Mouse (Mus musculus): ENCODE data around the gene Zrsr2. TPM values are rescaled to one million over a fixed set of nuclear protein-coding genes. Genes with fewer than 3 reads are reported as not detected.
A peak's percentile ranks its signal among the peaks of the same experiment; 100 is the strongest.

Gene Zrsr2
- 49.4 and 53.4 TPM in 2 replicates for polyA plus RNA-seq (2015; fragmentation: Nextera tagmentation; extraction: Ambion mirVana)

GRCm38 (mm10) chrX:163958467-163958875, at the start of gene Zrsr2:
Zrsr2 (minus strand) TSS chrX:163958661.
- Histone ChIP-seq H3K9ac (peak within 1 kb of the TSS; percentile 80), H3K27me3 (replicated peaks) (no peaks in the 10 kb centered on the region), H3K4me3 (peak within 1 kb of the TSS; percentile 64), H3K4me2 (peak within 1 kb of the TSS; percentile 58), H3K27ac (peak within 1 kb of the TSS; percentile 94), H3K4me1 (peaks cover 5% of the 10 kb centered on the region), H3K36me3 (replicated peaks) (no peaks in the 10 kb centered on the region), H3K9me3 (no peaks in the 10 kb centered on the region)
- 19% methylated on average over 29 of the region's 29 CpGs for WGBS
- ATAC-seq (replicated peaks): peak; percentile 98

GRCm38 (mm10) chrX:164004809-164005208, 46.3 kb upstream of the Zrsr2 start:
- H3K9me3 ChIP-seq: no peaks in the 10 kb centered on the region
- 31% methylated on average over 2 of the region's 2 CpGs for WGBS
- H3K4me1 ChIP-seq: no peaks in the 10 kb centered on the region
- H3K9ac ChIP-seq: no peak overlapping the region
- no peak overlapping the region for H3K4me2 ChIP-seq
- no peaks in the 10 kb centered on the region for H3K36me3 ChIP-seq (replicated peaks)
- H3K27ac ChIP-seq: no peak overlapping the region
- H3K4me3 ChIP-seq: no peak overlapping the region
- peak; percentile 70; the same call in 1 of the 2 replicates for ATAC-seq (replicated peaks)
- H3K27me3 ChIP-seq (replicated peaks): no peaks in the 10 kb centered on the region

- Histone ChIP-seq H3K9me3 (no peaks in the 10 kb centered on the region), H3K27ac (no peak overlapping the region), H3K4me1 (no peaks in the 10 kb centered on the region), H3K27me3 (replicated peaks) (no peaks in the 10 kb centered on the region), H3K9ac (no peak overlapping the region), H3K4me2 (no peak overlapping the region), H3K36me3 (replicated peaks) (no peaks in the 10 kb centered on the region), H3K4me3 (no peak overlapping the region)
- no peak for ATAC-seq (replicated peaks)
- WGBS: 88% methylated on average over 1 of the region's 1 CpGs
Measured at GRCm38 (mm10) chrX:163999848-164000247, 41.4 kb upstream of the Zrsr2 start.

- 84% methylated on average over 3 of the region's 3 CpGs for WGBS
- ATAC-seq (replicated peaks): no peak
- H3K27ac ChIP-seq: no peak overlapping the region
Measured at GRCm38 (mm10) chrX:163996754-163997153, 38.3 kb upstream of the Zrsr2 start.

GRCm38 (mm10) chrX:163987718-163988374, 29.4 kb upstream of the Zrsr2 start:
- Histone ChIP-seq H3K27ac (no peak overlapping the region), H3K9ac (no peak overlapping the region), H3K4me3 (no peak overlapping the region), H3K4me1 (no peaks in the 10 kb centered on the region), H3K4me2 (no peak overlapping the region), H3K27me3 (replicated peaks) (no peaks in the 10 kb centered on the region; the same call in 1 of the 2 replicates), H3K36me3 (replicated peaks) (no peaks in the 10 kb centered on the region), H3K9me3 (no peaks in the 10 kb centered on the region)
- 49% methylated on average over 3 of the region's 3 CpGs for WGBS
- no peak for ATAC-seq (replicated peaks)

More at GRCm38 (mm10) chrX:163996754-163997153, 38.3 kb upstream of the Zrsr2 start:
- Histone ChIP-seq H3K9me3 (no peaks in the 10 kb centered on the region), H3K27me3 (replicated peaks) (no peaks in the 10 kb centered on the region), H3K36me3 (replicated peaks) (no peaks in the 10 kb centered on the region), H3K9ac (no peak overlapping the region), H3K4me3 (no peak overlapping the region), H3K4me1 (no peaks in the 10 kb centered on the region), H3K4me2 (no peak overlapping the region)

- Histone ChIP-seq H3K9ac (no peak overlapping the region), H3K4me3 (no peak overlapping the region), H3K4me1 (no peaks in the 10 kb centered on the region), H3K9me3 (no peaks in the 10 kb centered on the region), H3K27ac (no peak overlapping the region), H3K36me3 (replicated peaks) (no peaks in the 10 kb centered on the region), H3K27me3 (replicated peaks) (peaks cover 2% of the 10 kb centered on the region; the same call in 1 of the 2 replicates), H3K4me2 (no peak overlapping the region)
- 85% methylated on average over 6 of the region's 6 CpGs for WGBS
- no peak for ATAC-seq (replicated peaks)
Measured at GRCm38 (mm10) chrX:163982129-163982528, 23.7 kb upstream of the Zrsr2 start.

- WGBS: 53% methylated on average over 4 of the region's 4 CpGs
- no peak overlapping the region for H3K9ac ChIP-seq
- H3K27ac ChIP-seq: no peak overlapping the region
- no peak for ATAC-seq (replicated peaks)
- no peaks in the 10 kb centered on the region for H3K9me3 ChIP-seq
- H3K4me3 ChIP-seq: no peak overlapping the region
- H3K4me1 ChIP-seq: no peaks in the 10 kb centered on the region
- no peaks in the 10 kb centered on the region for H3K36me3 ChIP-seq (replicated peaks)
- peaks cover 2% of the 10 kb centered on the region; the same call in 1 of the 2 replicates for H3K27me3 ChIP-seq (replicated peaks)
- H3K4me2 ChIP-seq: no peak overlapping the region
Measured at GRCm38 (mm10) chrX:163981500-163981899, 23.0 kb upstream of the Zrsr2 start.

- Histone ChIP-seq H3K27me3 (replicated peaks) (peaks cover 2% of the 10 kb centered on the region; the same call in 1 of the 2 replicates), H3K27ac (no peak overlapping the region), H3K4me3 (no peak overlapping the region), H3K9ac (no peak overlapping the region), H3K36me3 (replicated peaks) (no peaks in the 10 kb centered on the region), H3K4me2 (no peak overlapping the region), H3K4me1 (no peaks in the 10 kb centered on the region), H3K9me3 (no peaks in the 10 kb centered on the region)
- 98% methylated on average over 1 of the region's 1 CpGs for WGBS
- ATAC-seq (replicated peaks): no peak
Measured at GRCm38 (mm10) chrX:163981092-163981491, 22.6 kb upstream of the Zrsr2 start.

GRCm38 (mm10) chrX:163957803-163958466, 526 bp downstream of the Zrsr2 start:
- Histone ChIP-seq H3K4me2 (peak overlapping the region; percentile 58), H3K27ac (peak overlapping the region; percentile 94), H3K9ac (peak overlapping the region; percentile 80), H3K36me3 (replicated peaks) (peaks cover 5% of the 10 kb centered on the region; the same call in 1 of the 2 replicates), H3K4me3 (peak overlapping the region; percentile 64), H3K27me3 (replicated peaks) (no peaks in the 10 kb centered on the region), H3K4me1 (peaks cover 5% of the 10 kb centered on the region), H3K9me3 (no peaks in the 10 kb centered on the region)
- 25% methylated on average over 43 of the region's 67 CpGs for WGBS
- ATAC-seq (replicated peaks): peak; percentile 96

GRCm38 (mm10) chrX:163957381-163957780, 1.1 kb downstream of the Zrsr2 start:
- Histone ChIP-seq H3K9me3 (no peaks in the 10 kb centered on the region), H3K4me2 (peak overlapping the region; percentile 58), H3K4me1 (peaks cover 5% of the 10 kb centered on the region), H3K27me3 (replicated peaks) (no peaks in the 10 kb centered on the region), H3K27ac (0 out of 2 replicates have a peak overlapping the region, but pooled peaks have one; percentile 94), H3K36me3 (replicated peaks) (peaks cover 5% of the 10 kb centered on the region; the same call in 1 of the 2 replicates), H3K9ac (peak overlapping the region; percentile 80; the same call in 1 of the 2 replicates), H3K4me3 (peak overlapping the region; percentile 64)
- 37% methylated on average over 12 of the region's 12 CpGs for WGBS
- ATAC-seq (replicated peaks): peak; percentile 21

GRCm38 (mm10) chrX:163951618-163952017, 6.8 kb downstream of the Zrsr2 start:
- WGBS: 67% methylated on average over 1 of the region's 1 CpGs
- H3K36me3 ChIP-seq (replicated peaks): peaks cover 5% of the 10 kb centered on the region; the same call in 1 of the 2 replicates
- H3K9ac ChIP-seq: no peak overlapping the region
- no peak overlapping the region for H3K4me3 ChIP-seq
- H3K27me3 ChIP-seq (replicated peaks): no peaks in the 10 kb centered on the region
- H3K27ac ChIP-seq: no peak overlapping the region
- ATAC-seq (replicated peaks): no peak
- no peaks in the 10 kb centered on the region for H3K4me1 ChIP-seq
- H3K9me3 ChIP-seq: no peaks in the 10 kb centered on the region
- no peak overlapping the region for H3K4me2 ChIP-seq

- Histone ChIP-seq H3K9me3 (no peaks in the 10 kb centered on the region), H3K4me1 (no peaks in the 10 kb centered on the region), H3K4me3 (no peak overlapping the region), H3K9ac (no peak overlapping the region), H3K36me3 (replicated peaks) (no peaks in the 10 kb centered on the region), H3K27me3 (replicated peaks) (no peaks in the 10 kb centered on the region; the same call in 1 of the 2 replicates), H3K4me2 (no peak overlapping the region), H3K27ac (no peak overlapping the region)
- WGBS: 92% methylated on average over 3 of the region's 3 CpGs
- no peak for ATAC-seq (replicated peaks)
Measured at GRCm38 (mm10) chrX:163944381-163944780, 14.1 kb downstream of the Zrsr2 start.
